Mouse (Mus musculus) ovary, postnatal 36 days (tissue): ENCODE measurements at regions not wholly inside any gene's neighbourhood (a gene's known extent, or its start where the extent isn't known, plus 50 kb on each side); places are given as distances from the start of the nearest gene placed in this dataset.

Experiments used
- DNase-seq: peaks from one replicate; pipeline ENCODE4 v3.0.0; 2022; ENCODE audit warnings: low spot score, mixed read lengths

DNA sequence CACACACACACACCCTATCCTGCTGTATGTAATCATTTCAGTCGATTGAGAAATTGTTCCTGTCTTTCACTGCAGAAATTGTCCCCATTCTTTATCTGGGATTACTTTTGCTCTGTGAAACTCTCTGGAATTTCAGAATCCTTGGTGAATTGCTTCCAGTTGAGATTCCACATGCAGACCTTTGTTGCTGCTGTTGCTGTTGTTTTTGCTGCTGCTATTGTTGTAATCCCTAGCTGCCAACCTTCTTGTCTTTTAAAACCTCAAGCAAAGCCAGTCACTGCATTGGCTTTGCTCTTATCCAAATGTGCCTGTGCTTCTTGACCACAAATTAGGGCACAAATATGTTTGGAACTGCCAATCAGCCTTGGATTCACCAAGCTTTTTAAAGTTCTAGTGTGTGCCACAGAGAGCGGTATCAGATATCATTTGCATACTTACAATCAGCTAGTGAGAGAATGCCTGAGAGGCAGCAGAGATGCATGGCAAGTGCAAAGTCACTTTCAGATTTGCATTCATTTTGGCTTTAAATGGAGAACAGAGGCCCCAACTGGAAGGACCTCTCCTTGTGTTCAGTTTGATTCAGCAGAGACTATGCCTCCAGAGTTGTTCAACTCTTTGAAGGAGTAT is 1187.0 kb upstream of the Map3k7 start:
- DNase-seq = no peak

DNA sequence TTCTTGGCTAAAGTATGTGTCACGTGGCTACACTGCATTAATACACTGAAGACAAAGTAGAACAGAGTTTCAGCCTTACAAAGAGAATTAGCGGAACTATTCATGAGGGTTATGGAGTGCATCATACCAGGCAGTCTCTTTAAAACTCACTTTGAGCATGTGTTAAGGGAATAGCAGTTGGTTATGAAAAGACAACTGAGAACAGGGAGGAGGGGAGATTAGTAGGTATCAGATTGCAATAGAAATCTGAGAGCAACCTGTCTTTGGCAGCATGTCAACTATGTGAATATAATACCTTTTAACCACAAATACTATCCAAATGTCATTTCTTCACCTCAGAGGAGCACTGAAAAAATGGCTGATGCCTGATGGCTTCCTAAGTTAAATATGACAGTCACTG is 1182.2 kb upstream of the Map3k7 start:
- no peak for DNase-seq

DNA sequence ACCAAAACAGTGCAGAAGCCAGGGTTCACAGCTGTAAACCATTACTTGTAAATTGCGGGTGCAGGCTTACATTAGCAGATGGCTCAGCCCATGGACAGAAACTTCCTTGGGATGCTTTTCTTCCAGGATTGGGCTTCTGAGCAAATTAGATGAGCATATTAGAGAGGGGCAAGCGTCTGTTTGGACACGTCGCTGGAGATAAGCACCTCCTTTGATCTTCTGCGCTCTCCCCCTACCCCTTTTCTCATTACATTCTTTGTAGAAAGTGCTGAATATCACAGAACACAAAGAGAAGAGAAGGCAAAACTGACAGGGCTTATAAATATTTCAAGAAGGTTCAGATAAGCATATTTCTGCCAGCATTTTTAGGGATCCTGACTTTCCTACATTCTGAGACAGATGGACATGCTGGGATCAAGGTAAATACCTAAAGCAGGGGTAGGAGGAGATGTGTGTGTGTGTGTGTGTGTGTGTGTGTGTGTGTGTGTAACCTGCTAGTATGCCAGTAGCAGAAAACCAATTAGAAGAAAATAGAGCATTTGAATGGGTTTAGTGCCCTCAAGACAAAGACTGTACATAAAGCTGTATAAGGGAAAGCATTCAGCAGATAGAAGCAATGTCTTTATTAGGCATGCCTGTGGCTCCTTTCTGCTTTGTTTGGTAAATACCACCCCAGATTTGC is 1173.8 kb upstream of the Map3k7 start:
- DNase-seq = no peak

DNA sequence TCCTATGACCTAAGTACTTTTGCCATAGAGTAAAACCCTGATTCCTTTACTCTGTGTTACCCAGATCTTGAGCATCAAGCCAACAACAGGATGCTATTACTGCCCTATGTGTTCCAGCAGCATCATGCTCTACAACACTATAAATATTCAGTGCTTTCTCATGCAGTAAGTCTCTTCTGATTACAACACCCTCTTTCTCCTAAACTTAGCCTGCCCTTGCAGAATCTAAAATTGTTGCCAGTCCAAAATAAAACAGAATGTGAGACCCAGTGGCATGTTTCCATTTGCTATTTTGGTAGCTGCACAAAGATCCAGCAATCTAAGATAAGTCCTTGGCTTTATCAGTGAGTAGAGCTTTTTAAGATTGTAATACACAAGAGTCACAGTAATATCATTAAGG is 1154.1 kb upstream of the Map3k7 start:
- DNase-seq = no peak

DNA sequence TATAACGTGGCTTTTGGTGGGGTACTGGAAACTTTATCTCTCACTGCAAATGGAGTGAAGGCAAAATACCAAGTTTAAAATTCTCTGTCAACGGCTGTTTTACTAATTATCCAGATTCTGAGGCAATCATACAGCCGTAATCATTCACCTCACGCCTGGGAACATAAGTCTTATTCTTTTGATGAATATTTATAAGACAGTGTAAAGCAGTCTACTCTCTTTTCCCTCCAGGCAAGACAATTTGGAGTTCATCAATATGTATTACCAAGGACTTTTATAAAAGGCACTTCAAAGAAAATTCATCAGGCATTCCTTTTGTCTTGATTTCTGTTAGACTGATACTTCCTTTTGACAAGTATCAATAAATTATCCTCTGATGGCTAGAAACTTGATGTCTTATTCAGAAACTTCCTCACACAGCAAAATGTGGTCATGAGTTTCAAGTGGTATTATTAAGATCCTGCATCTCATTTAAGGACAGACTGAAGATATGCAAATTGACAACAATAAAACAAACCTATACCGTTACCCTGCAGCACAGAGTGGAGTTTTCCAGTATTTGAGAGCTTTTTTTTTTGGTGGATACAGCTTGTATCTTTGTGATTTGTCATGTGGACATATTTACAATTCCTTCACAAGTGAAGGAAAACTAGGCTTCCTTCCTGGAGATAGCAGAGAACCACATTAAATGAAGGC is 1108.4 kb upstream of the Map3k7 start:
- DNase-seq = no peak

DNA sequence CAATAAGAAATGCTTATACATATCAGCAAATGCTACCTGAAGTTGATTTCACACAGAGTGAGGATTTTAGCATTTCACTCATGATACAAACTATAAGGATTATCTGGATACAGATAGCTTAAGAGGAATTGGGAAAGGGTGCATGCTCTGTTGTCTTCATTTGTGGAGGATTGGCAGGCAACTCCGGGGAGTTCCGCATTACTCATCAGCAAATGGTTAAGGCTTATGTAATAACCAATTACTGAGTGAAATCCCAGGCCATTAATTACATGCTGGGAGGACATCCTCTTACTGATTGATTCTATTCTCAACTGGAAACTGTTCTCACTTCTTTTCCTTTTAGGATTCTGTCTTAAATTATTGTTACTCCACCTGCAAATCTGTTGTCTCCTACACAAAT is 1058.9 kb upstream of the Map3k7 start:
- DNase-seq = no peak

DNA sequence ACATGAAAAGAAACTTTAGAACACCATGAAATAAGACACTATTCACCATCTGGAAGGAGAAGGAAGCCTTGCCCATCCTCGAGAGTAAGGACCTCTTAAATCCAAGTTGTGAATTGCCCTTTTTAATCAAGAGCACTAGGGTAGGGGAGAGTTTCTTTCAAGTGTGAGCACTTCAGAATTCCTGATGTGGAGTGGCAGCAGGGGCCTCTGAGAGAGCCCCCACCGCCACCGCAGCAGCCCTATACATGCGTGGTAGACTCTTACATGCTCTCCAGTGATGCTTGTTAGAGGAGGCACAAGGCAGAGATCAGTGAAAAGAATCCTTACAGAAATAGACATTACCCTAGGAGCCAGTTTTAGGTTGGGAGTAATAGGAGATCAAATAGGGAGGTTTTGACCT is 1041.0 kb upstream of the Map3k7 start:
- DNase-seq = no peak

DNA sequence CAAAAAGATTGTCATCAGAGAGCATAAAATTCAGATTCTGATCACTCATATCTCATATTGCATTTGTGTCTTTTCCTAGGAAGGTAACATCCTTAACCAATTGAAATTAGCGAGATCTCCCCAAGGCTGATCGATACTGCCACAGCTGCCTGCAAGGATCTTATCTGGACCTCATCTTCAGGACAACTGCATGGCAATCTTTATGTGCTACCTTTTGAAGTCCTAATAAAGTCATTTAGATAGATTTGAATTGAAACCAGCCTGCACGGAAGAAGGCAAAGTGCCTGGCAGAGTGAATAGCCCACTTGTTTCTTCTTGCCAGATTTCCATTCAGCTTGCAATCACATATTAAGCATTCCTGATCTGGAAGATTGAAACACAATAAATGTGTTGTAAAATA is 1031.5 kb upstream of the Map3k7 start:
- no peak for DNase-seq

DNA sequence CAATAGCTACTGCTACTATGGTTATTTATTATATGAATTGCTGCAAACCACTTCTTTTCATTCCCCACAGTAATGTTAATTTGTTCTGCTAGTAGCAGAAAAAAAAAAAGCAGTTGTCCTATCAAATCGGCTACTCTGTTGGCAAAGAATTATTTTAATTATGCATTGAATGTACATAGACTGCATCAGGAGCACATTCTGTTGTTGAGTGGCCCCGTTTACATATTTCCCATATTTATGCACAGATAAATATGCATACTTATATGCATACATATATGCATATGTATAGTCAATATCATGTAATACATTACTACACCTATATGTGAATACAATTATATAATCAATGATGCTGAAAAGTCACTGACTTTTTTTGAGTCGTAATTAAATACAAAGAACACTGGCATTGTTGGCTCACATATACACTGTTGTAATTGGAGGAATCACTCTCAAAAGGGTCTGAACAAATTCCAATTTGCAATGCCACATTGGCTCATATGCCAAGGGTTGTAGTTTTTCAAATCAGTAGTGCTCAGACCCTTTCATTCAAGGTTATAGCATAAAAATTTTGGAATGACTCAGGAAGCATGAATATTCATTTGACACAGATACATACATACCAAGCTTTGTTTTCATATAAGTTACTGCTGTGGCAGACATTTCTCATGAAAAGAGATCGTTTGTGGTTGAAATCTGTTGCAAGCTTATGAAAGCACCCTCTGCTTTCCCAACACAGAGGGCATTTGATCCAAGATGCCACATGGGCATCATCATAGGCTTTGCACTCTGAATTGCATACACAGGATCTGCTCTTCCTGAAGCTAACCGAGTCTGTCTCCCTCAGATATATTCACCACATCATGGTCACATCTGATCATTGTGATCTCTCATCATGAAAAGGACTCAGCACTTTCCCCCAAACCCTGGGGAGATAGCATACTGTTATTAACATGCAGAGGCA is 1030.6 kb upstream of the Map3k7 start:
- no peak for DNase-seq

DNA sequence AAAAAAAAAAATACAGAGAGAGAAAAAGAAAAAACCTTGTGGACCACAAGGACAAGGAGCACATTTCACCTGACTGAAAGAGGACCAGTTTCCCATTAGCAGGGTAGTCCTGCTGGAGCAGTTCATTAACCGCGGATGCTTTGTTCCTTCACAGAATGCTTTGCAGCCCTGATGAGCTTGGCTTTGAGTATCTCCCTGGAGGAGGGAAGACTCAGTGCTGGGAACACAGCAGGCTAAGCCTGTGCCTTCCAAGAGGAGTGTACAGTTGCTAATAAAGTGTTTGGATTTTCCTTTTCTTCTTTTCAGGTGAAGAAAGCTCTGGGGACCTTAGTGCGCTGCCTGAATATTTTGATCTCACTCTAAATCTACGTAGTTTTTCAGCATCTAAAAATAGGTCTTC is 980.3 kb upstream of the Map3k7 start:
- no peak for DNase-seq

DNA sequence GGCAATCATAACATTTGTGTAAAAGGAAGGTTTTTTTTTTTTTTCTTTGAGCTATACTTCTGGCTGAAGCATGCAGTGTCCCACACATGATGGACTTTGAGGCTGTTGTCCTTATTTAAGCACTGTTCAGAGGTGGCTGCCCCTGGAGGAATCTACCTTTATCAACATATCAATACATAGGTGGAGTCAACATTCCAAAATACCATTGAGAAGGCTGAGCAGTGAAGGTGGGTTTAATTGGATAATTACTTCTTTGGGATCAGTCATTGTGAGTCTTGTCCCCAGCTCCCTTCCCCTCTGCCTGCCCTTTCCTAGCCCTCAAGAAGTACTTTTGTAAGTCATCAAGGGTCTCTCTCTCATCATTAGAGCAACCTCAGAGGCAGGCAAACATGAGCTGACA is 951.9 kb upstream of the Map3k7 start:
- DNase-seq = no peak

DNA sequence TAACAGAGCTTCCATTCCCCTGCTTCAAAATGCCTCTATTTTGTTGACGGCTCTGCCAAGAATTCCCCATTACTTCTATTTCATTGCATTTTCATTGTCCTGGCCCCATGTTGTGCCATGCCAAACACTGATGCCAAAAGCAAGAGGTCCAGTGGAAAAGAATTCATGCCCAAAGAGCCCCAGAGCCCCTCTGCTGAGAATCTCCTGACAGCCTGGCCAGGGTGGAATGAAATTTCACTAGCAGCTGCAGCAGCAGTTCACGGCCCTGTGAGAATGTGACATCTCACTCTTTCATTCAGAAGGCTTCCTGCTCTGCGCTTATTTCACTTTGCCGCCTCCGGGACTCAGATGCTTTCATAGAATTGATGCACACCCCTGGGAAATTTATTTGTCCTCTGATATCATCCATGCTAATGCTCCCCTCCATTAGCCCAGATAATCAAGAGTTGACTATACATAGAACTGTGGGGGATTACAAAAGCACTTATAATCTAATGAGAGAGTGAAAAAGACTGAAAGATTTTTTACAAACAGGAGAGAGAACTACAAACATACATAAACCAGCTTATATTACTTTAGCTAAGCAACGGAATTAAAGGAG is 911.7 kb upstream of the Map3k7 start:
- no peak for DNase-seq

DNA sequence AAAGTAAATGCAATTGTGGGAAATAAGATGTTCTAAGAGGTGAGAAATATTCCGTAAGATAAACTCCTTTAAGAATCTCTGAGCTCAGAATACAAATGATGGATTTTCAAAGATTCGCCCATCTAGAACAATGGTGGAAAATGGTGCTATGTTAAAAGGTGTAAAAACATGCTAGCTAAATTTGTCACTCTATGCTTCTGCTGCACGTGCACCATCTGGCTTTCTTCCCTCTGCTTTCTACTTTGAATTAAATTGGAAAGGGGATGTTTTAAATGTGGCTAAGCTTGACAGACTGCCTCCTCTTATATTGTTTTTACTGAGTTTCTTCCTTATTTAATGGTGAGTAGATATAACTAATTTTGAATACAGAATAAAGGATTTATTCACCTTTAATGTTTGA is 887.7 kb upstream of the Map3k7 start:
- DNase-seq = no peak

DNA sequence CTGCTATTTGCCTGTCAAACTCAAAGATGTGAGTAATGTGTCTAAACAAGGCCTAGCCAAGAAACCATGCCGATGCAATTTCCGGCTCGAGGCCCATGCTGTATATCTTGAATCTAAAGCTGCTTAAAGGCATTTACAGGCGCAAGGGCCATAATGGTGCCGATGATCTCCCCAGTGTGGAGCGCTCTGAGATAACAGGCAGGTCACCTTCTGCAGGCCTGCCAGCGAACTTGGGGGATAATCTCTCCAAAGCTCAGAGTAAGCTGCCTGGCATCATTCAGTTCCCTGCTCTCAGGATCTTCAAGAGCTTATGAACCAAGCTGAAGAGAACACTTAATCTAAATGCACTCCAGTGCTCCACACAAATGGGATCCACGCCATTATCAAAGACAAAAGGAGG is 842.3 kb upstream of the Map3k7 start:
- no peak for DNase-seq

DNA sequence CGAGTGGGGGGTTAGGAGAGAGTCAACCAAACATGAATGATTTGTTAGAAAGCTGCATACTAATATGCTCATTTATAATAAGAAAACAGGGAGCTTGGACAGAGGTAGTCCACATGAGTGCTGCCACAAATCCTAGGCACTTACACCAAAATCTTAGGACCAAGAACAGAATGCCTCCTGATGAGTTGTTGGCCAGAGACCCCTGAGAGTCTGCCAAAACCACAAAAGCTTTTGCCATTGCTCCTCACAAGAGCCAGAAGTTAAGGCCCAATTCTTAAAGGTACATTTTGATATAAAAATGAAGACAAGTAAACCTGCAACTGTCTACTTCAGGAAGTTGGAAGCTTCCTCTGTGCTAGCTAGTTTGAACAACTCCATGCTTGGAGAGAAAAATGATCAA is 820.7 kb upstream of the Map3k7 start:
- DNase-seq = no peak

DNA sequence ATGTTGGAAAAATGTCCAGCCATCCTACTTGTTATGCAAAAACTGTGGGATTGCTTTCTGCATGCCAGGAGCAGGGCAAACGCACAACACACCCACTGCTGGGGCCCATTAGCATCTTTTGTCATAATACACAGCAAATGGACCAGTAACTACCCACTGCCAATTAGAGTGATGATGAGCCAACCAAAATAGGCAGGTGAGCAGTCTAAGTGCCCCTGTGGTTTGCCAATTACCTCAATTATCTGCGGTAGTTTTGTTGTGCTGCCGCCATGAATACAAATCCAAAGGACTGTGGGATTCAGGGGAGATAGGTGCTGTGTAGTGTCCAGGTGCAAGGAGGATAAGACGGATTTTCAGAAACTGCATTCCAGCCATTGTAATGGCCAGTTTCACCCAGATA is 796.5 kb upstream of the Map3k7 start:
- no peak for DNase-seq

DNA sequence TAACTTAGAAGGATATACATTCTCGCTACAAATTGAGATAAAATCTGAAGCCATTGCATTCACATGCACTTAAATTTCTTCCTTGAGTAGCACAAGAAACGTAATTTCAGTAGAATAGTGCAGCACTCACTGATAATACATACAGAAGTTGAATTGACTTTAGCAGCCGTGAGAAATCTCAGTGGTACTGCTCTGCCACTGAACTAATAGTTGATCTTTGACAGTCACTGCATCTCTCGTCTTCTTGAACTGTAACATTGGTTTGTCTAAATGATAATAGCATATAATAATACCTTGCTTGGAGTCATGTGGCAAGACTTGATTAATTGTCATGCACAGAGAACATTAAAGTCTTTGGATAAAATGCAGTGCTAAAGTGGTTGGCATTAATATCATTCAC is 795.5 kb upstream of the Map3k7 start:
- DNase-seq = no peak

DNA sequence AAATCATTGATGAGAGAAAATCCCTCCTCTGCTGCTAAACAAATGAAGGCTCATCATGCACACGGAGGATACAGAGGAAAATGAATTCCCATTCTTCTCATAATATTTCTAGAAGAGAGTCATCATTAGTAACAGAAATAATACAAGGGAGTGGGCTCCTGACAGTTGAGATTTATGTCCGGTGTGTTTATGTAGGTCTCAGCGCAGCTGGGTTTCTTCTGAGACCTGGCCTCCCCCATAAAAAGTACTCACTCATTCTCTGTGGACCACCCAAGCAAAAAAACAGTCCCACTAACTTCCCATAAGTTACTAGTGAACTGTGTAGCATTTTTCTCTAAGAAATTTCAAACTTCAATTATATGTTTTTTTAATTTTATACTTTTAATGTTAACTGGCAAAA is 792.7 kb upstream of the Map3k7 start:
- DNase-seq = no peak

DNA sequence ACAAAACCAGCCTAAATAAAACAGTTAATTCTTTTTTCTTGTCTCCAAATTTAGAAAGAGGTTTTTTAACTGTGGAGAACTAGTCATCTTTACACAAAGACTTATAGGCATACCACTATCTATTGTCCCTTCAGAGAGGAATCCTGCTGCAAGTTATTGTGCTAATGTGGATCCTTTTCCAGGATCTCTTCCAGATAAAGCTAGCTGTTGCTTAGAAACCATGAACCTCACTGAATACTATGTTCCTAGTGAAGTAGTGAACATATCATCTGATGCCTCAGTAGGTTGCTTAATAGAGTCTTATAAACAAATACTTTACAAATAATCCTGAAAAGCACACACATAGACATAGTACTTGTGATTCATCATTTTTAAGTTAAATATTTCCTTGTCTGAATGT is 766.0 kb upstream of the Map3k7 start:
- no peak for DNase-seq

DNA sequence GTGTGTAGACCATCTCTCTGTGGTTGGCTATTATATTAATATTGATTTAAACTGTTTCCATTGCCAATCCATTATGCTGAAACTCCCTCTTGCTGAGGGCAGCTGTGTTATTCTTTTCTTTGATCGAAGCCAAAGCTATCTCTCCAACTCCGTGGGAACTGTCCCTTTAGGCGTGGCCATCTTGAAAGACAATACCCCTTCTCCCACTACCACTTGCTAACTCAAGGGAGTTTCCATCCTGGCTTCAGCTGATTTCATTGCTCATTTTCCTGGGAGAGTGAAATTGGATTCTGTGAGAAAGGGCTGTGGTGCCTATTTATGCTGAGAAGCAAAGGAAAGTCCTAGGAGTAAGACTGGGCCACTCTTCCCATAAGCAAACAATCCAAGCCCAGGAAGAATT is 760.6 kb upstream of the Map3k7 start:
- DNase-seq = no peak

DNA sequence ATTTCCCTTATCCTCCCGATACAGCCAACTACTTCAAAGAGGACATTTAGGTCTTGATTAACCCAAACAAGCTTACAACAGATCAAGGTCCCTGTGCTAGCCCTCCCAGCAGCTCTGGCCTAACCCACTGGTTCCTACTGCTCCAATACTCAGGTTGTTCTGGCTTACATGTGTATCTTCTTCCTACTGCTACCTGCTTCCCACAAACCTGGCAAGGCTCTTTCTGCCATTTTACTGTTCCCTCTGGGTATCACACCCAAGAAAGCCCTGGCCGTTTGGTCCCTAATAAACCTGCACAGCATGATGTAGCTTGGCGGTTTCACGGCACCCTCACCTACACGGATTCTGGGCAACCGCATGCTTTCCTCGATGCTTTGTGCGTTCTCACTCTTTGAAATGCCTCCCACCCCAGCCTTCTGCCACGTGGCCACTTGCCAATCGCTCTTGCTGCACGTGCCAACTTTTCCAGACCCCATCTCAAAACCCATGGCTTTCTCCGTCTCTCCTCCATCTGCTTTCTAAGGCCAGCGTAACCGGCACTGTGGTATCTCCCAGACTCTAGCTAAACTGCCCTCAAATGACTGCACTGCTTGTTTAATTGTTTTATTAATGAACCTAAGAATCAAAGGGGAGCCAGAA is 758.4 kb upstream of the Map3k7 start:
- DNase-seq = no peak

DNA sequence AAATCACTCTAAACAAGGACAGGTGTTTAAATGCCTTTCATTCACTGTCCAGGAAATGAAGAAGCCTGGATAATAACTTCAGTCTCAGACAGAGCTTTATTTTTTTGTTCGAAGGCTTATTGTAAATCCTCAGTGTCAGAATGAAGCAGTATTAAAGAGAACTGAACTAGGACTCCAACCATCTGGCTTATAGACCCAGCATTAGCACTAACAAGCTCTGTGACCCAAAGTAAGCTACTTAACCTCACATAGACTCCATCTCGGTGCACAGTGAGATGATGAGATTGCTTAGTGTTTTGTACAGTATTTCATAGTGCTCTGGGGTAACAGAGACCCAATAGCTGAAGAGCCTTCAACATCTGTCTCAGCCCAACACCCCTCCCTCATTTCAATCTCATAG is 738.2 kb upstream of the Map3k7 start:
- DNase-seq = no peak
